Mouse (Mus musculus): Measurements from ENCODE around the gene Prox1. TPM values are rescaled to one million over a fixed set of nuclear protein-coding genes. Genes with fewer than 3 reads are reported as not detected.

The Prox1 gene
- polyA plus RNA-seq, 1 experiment from 2014 or later, result 6.1 TPM

- Histone ChIP-seq H3K27ac (ENCODE audit: low read depth, low read length) (no peak overlapping the region), H3K4me3 (ENCODE audit: low read length) (no peak overlapping the region), H3K9me3 (ENCODE audit: control insufficient read depth, low read length) (no peaks in the 10 kb centered on the region), H3K27me3 (replicated peaks; ENCODE audit: control insufficient read depth, insufficient read depth, low read length) (no peaks in the 10 kb centered on the region), H3K9ac (ENCODE audit: low read depth, low read length) (no peak overlapping the region), H3K36me3 (ENCODE audit: control insufficient read depth, insufficient read depth, low read length) (no peaks in the 10 kb centered on the region), H3K4me1 (ENCODE audit: control insufficient read depth, insufficient read depth, low read depth, low read length) (no peaks in the 10 kb centered on the region), H3K4me2 (ENCODE audit: low read length) (no peak overlapping the region)
- no peak for ATAC-seq
- WGBS, result 59% methylated on average over 2 of the region's 2 CpGs
Measured at GRCm38 (mm10) chr1:190088929-190089328, 81.6 kb downstream of the Prox1 start.

- Histone ChIP-seq H3K27ac (ENCODE audit: low read depth, low read length) (no peak overlapping the region), H3K9me3 (ENCODE audit: control insufficient read depth, low read length) (no peaks in the 10 kb centered on the region), H3K4me1 (ENCODE audit: control insufficient read depth, insufficient read depth, low read depth, low read length) (no peaks in the 10 kb centered on the region), H3K4me2 (ENCODE audit: low read length) (no peak overlapping the region), H3K4me3 (ENCODE audit: low read length) (no peak overlapping the region), H3K36me3 (ENCODE audit: control insufficient read depth, insufficient read depth, low read length) (no peaks in the 10 kb centered on the region), H3K27me3 (replicated peaks; ENCODE audit: control insufficient read depth, insufficient read depth, low read length) (no peaks in the 10 kb centered on the region), H3K9ac (ENCODE audit: low read depth, low read length) (no peak overlapping the region)
- 80% methylated on average over 7 of the region's 7 CpGs for WGBS
- no peak for ATAC-seq
Measured at GRCm38 (mm10) chr1:190085703-190086102, 84.8 kb downstream of the Prox1 start.

DNA sequence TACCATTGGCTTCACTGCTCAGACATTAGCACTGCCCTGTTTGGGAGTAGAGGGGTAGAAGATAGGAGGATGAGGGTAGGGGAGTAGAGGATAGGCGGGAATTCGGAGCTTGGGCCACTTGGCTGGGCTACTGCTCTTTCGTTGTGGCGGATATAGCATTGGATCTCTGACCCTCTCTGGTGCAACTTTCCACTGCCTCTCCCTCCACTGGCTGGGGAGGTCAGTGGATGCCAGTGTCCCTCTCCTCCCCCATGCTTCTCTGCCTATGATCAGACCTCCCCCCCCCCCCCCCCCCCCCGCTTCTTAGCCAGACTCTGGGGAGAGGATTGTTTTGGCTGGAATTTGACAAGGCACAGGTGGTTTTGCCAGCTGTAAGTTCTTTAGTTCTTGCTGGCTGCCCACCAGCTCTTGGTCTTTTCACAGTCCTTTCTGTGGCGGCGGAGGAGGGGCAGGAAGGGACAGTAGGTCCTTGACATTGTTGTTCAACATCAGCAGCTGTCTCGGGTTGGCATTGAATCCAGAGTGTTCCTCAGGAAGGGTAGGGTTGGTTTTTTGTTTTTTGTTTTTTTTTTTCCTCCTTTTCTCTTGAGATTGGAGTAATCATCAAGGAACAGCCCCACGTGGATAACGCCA lies 90.8 kb downstream of the Prox1 start:
- no peak overlapping the region for H3K4me2 ChIP-seq (ENCODE audit: low read length)
- H3K4me1 ChIP-seq (ENCODE audit: control insufficient read depth, insufficient read depth, low read depth, low read length), result no peaks in the 10 kb centered on the region
- H3K27ac ChIP-seq (ENCODE audit: low read depth, low read length), result no peak overlapping the region
- no peaks in the 10 kb centered on the region for H3K27me3 ChIP-seq (replicated peaks; ENCODE audit: control insufficient read depth, insufficient read depth, low read length)
- H3K4me3 ChIP-seq (ENCODE audit: low read length), result no peak overlapping the region
- H3K9ac ChIP-seq (ENCODE audit: low read depth, low read length), result no peak overlapping the region
- H3K9me3 ChIP-seq (ENCODE audit: control insufficient read depth, low read length), result no peaks in the 10 kb centered on the region
- 87% methylated on average over 9 of the region's 10 CpGs for WGBS
- no peak for ATAC-seq
- H3K36me3 ChIP-seq (ENCODE audit: control insufficient read depth, insufficient read depth, low read length), result no peaks in the 10 kb centered on the region

DNA sequence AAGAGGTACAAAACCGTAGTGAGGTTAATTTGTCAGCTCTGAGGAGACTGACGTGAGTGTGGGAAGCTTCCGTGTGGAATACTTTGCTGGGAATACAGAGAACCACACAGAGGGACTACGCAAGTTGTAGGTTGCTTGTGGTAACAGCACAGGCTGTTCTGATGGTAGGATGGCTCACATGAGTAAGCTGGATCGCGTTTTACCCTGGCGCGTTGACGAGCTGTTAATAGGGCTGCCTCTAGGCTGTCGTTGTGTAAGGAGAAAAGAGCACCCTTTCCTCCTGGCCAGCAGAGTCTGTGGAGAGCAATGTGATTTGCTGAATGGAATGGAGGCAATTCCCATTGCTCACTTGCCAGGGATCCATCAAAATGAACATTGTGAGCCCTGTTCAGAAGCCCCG lies 93.9 kb downstream of the Prox1 start:
- H3K4me2 ChIP-seq (ENCODE audit: low read length), result no peak overlapping the region
- WGBS, result 76% methylated on average over 11 of the region's 11 CpGs
- no peak for ATAC-seq
- H3K36me3 ChIP-seq (ENCODE audit: control insufficient read depth, insufficient read depth, low read length), result no peaks in the 10 kb centered on the region
- H3K27ac ChIP-seq (ENCODE audit: low read depth, low read length), result no peak overlapping the region
- H3K27me3 ChIP-seq (replicated peaks; ENCODE audit: control insufficient read depth, insufficient read depth, low read length), result no peaks in the 10 kb centered on the region
- no peak overlapping the region for H3K4me3 ChIP-seq (ENCODE audit: low read length)
- no peak overlapping the region for H3K9ac ChIP-seq (ENCODE audit: low read depth, low read length)
- H3K9me3 ChIP-seq (ENCODE audit: control insufficient read depth, low read length), result no peaks in the 10 kb centered on the region
- no peaks in the 10 kb centered on the region for H3K4me1 ChIP-seq (ENCODE audit: control insufficient read depth, insufficient read depth, low read depth, low read length)

Other genes starting within 250 kb of the Prox1 start
- 87.4 and 87.8 TPM in 2 replicates for gene Smyd2, start 248.4 kb downstream of the Prox1 start, polyA plus RNA-seq (2015; fragmentation: Nextera tagmentation; extraction: Ambion mirVana)